Mouse (Mus musculus): ENCODE results near the gene Ppp2r5e. TPM values are rescaled to one million over a fixed set of nuclear protein-coding genes. Genes with fewer than 3 reads are reported as not detected.

Gene Ppp2r5e
- total and polyA plus RNA-seq, 3 experiments = 9.1 to 32.9 (median 32.6) TPM

DNA sequence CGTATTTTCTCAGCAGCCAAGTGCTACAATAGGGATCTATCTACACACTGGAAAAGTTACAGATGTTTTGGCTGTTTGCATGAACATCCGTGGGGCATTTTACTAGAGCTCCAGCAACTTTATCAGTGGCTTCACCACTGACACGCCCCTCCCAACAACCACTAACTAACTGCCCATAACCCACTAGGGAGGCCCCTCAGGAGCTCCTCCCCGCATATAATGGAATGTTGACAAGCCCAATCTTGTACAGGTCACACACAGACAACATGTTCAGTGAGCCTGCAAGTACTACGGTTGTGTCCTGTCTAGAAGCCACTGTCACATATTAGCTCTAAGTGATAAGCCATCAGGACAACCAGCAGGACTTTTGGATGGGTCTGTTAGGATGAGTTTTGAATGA, 18.8 kb downstream of the Ppp2r5e start:
- 49% methylated on average over 5 of the region's 5 CpGs for WGBS
- Histone ChIP-seq H3K27me3 (ENCODE audit: control insufficient read depth, insufficient read depth, low read length) (no peaks in the 10 kb centered on the region), H3K9ac (ENCODE audit: low read depth, low read length) (no peak overlapping the region), H3K4me3 (no peak overlapping the region), H3K27ac (no peak overlapping the region), H3K4me1 (ENCODE audit: control insufficient read depth, insufficient read depth, low read length) (peaks cover 15% of the 10 kb centered on the region), H3K79me2 (replicated peaks; ENCODE audit: control insufficient read depth, insufficient read depth, low read length) (peaks cover 15% of the 10 kb centered on the region), H3K36me3 (ENCODE audit: control insufficient read depth, insufficient read depth, low read length) (peaks cover 6% of the 10 kb centered on the region)
- no peak for DNase-seq
- no peak for TF ChIP-seq POLR2A (IDR thresholded peaks at IDR 0.05; ENCODE audit: insufficient read depth, low read depth, low read length)
- no peak for TF ChIP-seq EP300 (IDR thresholded peaks at IDR 0.05; ENCODE audit: insufficient read depth, low read depth, low read length)
- no peak for TF ChIP-seq CTCF (IDR thresholded peaks at IDR 0.05)
- intact Hi-C loops (cut with DNase I) = no loop called here

DNA sequence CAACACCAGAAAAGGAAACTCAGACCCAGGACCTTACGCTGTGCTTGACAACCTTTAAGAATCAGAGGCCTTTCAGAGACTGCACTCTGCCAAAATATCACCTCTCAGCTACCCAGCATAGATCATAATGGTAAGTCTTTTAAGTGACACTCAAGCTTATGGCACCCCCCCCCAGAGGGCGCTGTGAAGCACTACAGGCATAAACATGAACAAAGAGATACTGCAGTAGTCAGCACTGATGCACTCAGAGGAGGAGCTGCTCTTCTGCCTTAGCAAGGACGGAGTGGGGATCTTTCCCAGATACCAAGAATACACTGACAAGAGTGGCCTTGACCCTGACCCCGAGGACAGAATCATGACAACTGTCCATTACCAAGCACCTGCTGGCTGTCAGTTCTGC, 23.8 kb downstream of the Ppp2r5e start:
- peaks cover 12% of the 10 kb centered on the region for H3K79me2 ChIP-seq (replicated peaks; ENCODE audit: control insufficient read depth, insufficient read depth, low read length)
- TF ChIP-seq POLR2A (IDR thresholded peaks at IDR 0.05; ENCODE audit: insufficient read depth, low read depth, low read length) (no peak), CTCF (IDR thresholded peaks at IDR 0.05) (peak; percentile 69), EP300 (IDR thresholded peaks at IDR 0.05; ENCODE audit: insufficient read depth, low read depth, low read length) (no peak)
- peaks cover 16% of the 10 kb centered on the region for H3K36me3 ChIP-seq (ENCODE audit: control insufficient read depth, insufficient read depth, low read length)
- H3K9ac ChIP-seq (ENCODE audit: low read depth, low read length) = no peak overlapping the region
- peaks cover 21% of the 10 kb centered on the region for H3K4me1 ChIP-seq (ENCODE audit: control insufficient read depth, insufficient read depth, low read length)
- no peaks in the 10 kb centered on the region for H3K27me3 ChIP-seq (ENCODE audit: control insufficient read depth, insufficient read depth, low read length)
- H3K27ac ChIP-seq = no peak overlapping the region
- WGBS = 56% methylated on average over 4 of the region's 4 CpGs
- no peak overlapping the region for H3K4me3 ChIP-seq
- peak; percentile 44 to 56 for DNase-seq
- intact Hi-C loops (cut with DNase I) = no loop called here

DNA sequence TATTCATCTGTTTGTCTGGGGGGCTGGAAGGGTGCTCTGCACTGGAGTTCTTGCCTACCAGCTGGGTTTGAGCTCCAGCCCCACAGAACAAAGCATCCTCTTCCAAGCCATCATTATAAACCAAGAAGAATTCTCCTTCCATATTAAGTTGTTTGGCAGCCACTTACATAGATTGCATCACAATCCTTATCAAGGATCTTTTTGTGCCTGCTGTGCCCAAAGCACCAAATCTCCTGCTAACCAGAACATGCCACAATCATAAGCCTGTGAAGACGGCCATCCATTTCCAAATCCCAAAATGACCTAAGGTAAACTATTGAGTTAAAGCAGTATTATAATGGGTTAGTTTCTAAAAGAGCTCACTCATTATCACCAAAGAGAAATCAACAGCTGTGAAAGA, 25.9 kb downstream of the Ppp2r5e start:
- H3K4me3 ChIP-seq = no peak overlapping the region
- no peak overlapping the region for H3K27ac ChIP-seq
- intact Hi-C loops (cut with DNase I) = no loop called here
- TF ChIP-seq POLR2A (IDR thresholded peaks at IDR 0.05; ENCODE audit: insufficient read depth, low read depth, low read length) (no peak), CTCF (IDR thresholded peaks at IDR 0.05) (no peak), EP300 (IDR thresholded peaks at IDR 0.05; ENCODE audit: insufficient read depth, low read depth, low read length) (no peak)
- no peaks in the 10 kb centered on the region for H3K27me3 ChIP-seq (ENCODE audit: control insufficient read depth, insufficient read depth, low read length)
- no peak for DNase-seq
- WGBS = 58% methylated on average over 1 of the region's 1 CpGs
- H3K4me1 ChIP-seq (ENCODE audit: control insufficient read depth, insufficient read depth, low read length) = peaks cover 24% of the 10 kb centered on the region
- H3K9ac ChIP-seq (ENCODE audit: low read depth, low read length) = no peak overlapping the region
- H3K79me2 ChIP-seq (replicated peaks; ENCODE audit: control insufficient read depth, insufficient read depth, low read length) = peaks cover 20% of the 10 kb centered on the region
- peaks cover 19% of the 10 kb centered on the region for H3K36me3 ChIP-seq (ENCODE audit: control insufficient read depth, insufficient read depth, low read length)

DNA sequence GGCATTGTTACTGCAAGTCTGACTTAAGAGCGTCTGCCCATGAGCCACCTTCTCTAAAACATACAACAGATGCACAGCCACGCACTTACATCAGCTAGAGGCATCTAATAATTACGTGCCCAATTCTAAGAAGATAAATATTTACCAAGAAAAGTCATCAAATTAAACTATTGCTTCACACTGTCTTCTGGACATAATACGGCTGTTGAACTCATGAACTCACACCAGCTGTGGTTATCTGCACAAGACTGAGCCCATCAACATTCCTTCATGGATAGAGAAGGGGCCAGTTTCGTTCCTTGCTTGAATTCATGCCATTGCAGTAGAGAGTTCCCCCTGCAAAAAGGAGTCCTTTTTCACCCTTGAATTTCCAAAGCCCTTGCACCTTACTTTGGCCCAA, 28.3 kb downstream of the Ppp2r5e start:
- Histone ChIP-seq H3K27me3 (ENCODE audit: control insufficient read depth, insufficient read depth, low read length) (no peaks in the 10 kb centered on the region), H3K9ac (ENCODE audit: low read depth, low read length) (no peak overlapping the region), H3K79me2 (replicated peaks; ENCODE audit: control insufficient read depth, insufficient read depth, low read length) (peaks cover 18% of the 10 kb centered on the region), H3K4me1 (ENCODE audit: control insufficient read depth, insufficient read depth, low read length) (peaks cover 25% of the 10 kb centered on the region), H3K36me3 (ENCODE audit: control insufficient read depth, insufficient read depth, low read length) (peaks cover 17% of the 10 kb centered on the region), H3K27ac (no peak overlapping the region), H3K4me3 (no peak overlapping the region)
- TF ChIP-seq EP300 (IDR thresholded peaks at IDR 0.05; ENCODE audit: insufficient read depth, low read depth, low read length) (no peak), POLR2A (IDR thresholded peaks at IDR 0.05; ENCODE audit: insufficient read depth, low read depth, low read length) (no peak), CTCF (IDR thresholded peaks at IDR 0.05) (no peak)
- WGBS = 54% methylated on average over 5 of the region's 5 CpGs
- intact Hi-C loops (cut with DNase I) = loop anchor here (5.0 kb wide), 1 partner anchor 45 kb away; no protein-coding TSS in a partner anchor
- DNase-seq = no peak

DNA sequence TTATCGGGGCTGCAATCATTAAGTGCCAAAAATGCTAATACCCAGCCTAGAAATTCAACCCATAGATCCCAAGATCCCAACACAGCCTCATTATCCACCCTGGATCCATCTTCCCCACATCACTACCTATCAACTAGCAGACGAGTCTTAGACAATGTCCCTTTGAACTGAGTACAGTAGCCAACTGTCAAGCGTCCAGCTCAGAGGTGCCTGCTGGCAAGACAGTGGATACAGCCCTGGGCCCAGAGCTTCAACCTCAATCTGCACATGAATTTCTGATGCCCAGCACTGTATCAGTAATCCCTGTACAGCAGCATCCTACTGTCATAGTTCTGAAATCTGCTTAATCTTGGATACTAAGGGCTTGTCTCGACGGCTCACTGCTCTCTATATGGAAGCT, 30.3 kb downstream of the Ppp2r5e start:
- TF ChIP-seq EP300 (IDR thresholded peaks at IDR 0.05; ENCODE audit: insufficient read depth, low read depth, low read length) (no peak), CTCF (IDR thresholded peaks at IDR 0.05) (no peak), POLR2A (IDR thresholded peaks at IDR 0.05; ENCODE audit: insufficient read depth, low read depth, low read length) (no peak)
- Histone ChIP-seq H3K36me3 (ENCODE audit: control insufficient read depth, insufficient read depth, low read length) (peaks cover 11% of the 10 kb centered on the region), H3K79me2 (replicated peaks; ENCODE audit: control insufficient read depth, insufficient read depth, low read length) (peaks cover 17% of the 10 kb centered on the region), H3K27me3 (ENCODE audit: control insufficient read depth, insufficient read depth, low read length) (no peaks in the 10 kb centered on the region), H3K27ac (no peak overlapping the region), H3K4me1 (ENCODE audit: control insufficient read depth, insufficient read depth, low read length) (peaks cover 17% of the 10 kb centered on the region), H3K9ac (ENCODE audit: low read depth, low read length) (no peak overlapping the region), H3K4me3 (no peak overlapping the region)
- WGBS = 77% methylated on average over 5 of the region's 5 CpGs
- intact Hi-C loops (cut with DNase I) = loop anchor here (5.0 kb wide), 1 partner anchor 43 kb away; no protein-coding TSS in a partner anchor
- no peak for DNase-seq

DNA sequence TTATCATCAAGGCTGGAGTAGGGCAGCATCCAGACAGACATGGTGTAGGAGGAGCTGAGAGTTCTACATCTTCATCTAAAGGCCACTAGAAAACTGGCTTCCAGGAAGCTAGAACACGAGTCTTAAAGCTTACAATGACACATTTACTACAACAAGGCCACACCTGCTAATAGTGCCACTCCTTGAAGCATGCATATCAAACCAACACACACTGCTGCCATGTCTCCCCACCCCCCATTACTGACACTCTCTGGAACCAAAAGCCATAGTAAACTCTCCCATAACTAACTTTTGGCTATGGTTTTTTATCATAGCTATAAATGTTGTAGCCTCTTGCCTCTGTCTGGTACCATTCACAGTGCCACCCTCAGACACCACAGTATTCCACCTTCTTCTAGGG, 31.5 kb downstream of the Ppp2r5e start:
- Histone ChIP-seq H3K4me3 (no peak overlapping the region), H3K9ac (ENCODE audit: low read depth, low read length) (no peak overlapping the region), H3K4me1 (ENCODE audit: control insufficient read depth, insufficient read depth, low read length) (peaks cover 18% of the 10 kb centered on the region), H3K27me3 (ENCODE audit: control insufficient read depth, insufficient read depth, low read length) (no peaks in the 10 kb centered on the region), H3K27ac (no peak overlapping the region), H3K36me3 (ENCODE audit: control insufficient read depth, insufficient read depth, low read length) (peaks cover 9% of the 10 kb centered on the region), H3K79me2 (replicated peaks; ENCODE audit: control insufficient read depth, insufficient read depth, low read length) (peaks cover 16% of the 10 kb centered on the region)
- TF ChIP-seq CTCF (IDR thresholded peaks at IDR 0.05) (no peak), EP300 (IDR thresholded peaks at IDR 0.05; ENCODE audit: insufficient read depth, low read depth, low read length) (no peak), POLR2A (IDR thresholded peaks at IDR 0.05; ENCODE audit: insufficient read depth, low read depth, low read length) (no peak)
- WGBS = 70% methylated on average over 1 of the region's 1 CpGs
- intact Hi-C loops (cut with DNase I) = no loop called here
- DNase-seq = no peak
